Mouse (Mus musculus): ENCODE measurements at regions not wholly inside any gene's neighbourhood (a gene's known extent, or its start where the extent isn't known, plus 50 kb on each side); places are given as distances from the start of the nearest gene placed in this dataset.

DNA sequence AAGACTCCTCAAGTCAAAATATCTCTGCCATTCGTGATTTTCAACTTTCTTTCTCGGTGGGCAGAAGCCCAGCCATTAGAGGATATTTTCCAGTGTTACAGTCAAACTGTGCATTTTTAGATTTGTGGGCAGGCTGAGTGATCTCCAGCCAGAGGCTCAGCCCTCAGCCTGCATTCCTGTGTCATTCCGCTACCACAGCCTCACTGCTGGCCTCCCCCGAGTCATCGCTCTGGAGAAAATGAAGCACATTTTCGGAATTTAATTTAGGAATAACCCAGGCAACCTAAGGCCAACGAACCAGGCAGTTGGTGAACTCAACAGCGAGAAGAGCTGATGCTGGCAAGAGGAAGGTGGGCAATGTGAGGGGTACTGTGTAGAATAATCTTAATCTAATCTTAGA, 80.9 kb upstream of the Nudt7 start:
- DNase-seq (ENCODE audit: low spot score), result no peak

DNA sequence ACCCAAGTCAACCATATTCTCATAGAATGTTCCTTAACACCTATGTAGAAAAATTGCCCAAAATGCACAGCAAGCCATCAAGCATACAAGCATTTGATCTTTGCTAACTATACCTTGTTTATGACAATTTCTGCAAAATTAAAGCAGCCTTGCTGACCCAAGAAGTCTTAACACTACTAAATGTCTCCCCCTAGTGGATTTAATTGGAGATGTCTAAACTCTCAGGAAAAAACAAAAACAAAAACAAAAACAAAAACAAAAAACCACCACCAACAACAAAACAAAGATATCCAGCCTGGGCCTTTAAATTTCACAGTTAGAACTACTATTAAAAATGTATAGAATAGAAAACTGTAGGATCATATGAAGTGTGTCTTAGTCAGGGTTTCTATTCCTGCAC, 69.8 kb upstream of the Nudt7 start:
- no peak for DNase-seq (ENCODE audit: low spot score)

DNA sequence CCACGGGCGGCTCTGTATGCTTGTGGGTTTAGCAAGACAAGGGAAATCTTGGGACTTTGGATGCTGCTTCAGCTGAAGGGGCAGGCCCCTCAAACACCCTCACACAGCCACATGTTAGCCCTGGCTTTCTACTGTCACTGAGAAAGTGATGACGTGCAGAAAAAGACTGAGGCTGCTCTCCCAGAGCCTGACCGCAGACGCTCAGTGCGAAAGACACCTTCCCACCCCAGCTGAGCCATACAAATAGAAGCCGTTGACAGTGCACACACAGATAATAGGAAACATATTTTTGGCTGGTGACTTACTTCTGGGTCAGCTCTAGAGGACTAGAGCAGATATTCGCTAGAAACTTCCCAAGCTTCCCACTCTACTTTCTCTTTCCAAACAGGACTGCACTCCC, 61.0 kb upstream of the Nudt7 start:
- no peak for DNase-seq (ENCODE audit: low spot score)

DNA sequence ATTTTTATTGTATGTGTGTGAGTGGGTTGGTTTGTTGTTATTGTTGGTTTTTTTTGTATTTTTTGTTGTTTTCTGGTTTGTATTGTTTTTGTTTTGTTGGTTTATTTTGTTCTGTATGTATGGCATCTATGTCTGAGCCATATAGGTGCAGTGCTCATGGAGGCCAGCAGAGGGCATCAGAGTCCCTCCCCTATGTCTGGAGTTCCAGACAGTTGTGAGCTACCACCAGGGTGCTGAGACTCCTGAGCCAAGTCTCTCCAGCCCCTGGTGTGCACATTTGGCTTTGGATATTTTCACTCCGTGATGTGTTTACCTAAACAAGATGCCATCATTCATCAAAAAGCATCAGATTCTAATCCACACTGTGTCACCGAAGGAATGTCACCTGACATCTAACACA, 59.2 kb upstream of the Nudt7 start:
- DNase-seq (ENCODE audit: low spot score), result no peak

DNA sequence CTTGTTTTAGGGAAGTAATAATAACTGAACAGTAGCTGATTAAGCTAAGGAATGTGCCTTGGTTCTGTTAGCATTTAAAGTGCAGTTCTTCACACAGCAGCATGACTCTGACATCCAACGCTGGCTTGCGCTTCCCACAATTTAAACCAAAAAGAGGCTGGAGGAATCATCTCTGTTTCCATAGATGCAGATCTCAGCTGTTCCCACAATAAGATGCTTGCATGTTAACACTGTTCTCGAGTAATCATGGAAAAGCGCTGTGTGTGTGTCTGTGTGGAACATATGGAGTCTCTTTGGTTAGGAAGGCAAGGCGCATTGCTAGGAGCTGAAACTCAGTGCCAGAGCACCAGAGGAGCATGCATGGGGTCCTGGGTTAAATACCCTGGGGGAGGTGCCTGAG, 56.7 kb upstream of the Nudt7 start:
- DNase-seq (ENCODE audit: low spot score), result peak; percentile 26

DNA sequence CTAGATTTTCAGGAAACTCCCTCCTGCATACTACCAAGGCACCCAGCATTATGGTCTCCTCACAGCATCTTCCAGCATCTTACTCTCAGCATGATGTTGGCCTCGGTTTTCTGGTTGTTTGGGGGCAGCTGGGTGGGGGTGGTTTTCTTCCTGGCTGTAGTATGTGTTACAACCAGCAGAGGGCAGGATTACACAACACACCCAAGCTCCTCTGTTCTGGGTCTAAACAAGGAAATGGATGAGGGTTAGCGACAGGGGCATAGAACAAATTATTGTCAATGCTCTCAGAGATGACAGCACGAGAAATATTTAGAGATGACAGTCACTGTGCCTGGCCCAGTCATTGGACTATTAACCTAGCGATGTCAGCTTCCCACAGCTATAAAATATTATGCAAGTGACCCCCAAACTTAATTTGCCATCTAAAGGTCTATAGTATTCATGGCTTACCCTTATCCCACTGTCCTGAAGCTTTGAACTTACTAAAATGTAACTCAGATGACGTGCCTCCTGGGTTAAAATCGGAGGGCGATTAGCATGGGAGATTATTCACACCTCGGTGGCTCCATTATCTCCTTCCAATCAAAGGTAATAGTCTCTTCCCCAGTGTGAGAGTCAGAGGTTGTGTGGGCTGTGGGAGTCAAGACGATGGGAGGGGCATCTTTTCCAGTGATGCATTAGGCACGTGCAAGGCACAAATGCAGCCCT, 52.2 kb upstream of the Nudt7 start:
- DNase-seq (ENCODE audit: low spot score), result peak; percentile 22

DNA sequence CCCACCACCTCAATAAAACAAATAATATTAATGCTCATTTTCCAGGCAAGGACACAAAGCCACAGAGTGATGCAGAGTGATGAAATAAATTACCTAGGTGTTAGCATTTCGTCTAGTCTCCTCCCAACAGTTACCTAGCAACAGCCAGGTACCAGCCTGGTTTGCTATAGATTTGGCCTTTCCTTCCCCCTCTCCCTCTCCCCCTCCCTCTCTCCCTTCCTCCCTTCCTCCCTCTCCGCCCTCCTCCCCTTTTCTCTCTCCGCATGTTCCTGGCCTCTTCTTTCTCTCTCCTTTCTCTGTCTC, 51.6 kb upstream of the Nudt7 start:
- DNase-seq (ENCODE audit: low spot score), result no peak

Measured in layer of hippocampus, adult 9-10 months (tissue).